Mouse (Mus musculus) midbrain, embryonic 14.5 days (tissue): ENCODE data around the gene Emc3. TPM values are rescaled to one million over a fixed set of nuclear protein-coding genes. Genes with fewer than 3 reads are reported as not detected.

Experiments used
- microRNA-seq: library from miRNA; unstranded; fragments of <30 nt; microRNA quantifications from one replicate; pipeline ENCODE4, GENCODE M21; 2016
- polyA plus RNA-seq: library from polyadenylated mRNA; unstranded; fragments of >200 nt; fragmentation: Nextera tagmentation; extraction: Ambion mirVana; gene quantifications from 2 replicates; pipeline ENCODE4 v1.2.1, GENCODE M21; 2014

Emc3 gene
- polyA plus RNA-seq, 1 experiment from 2014 or later: 100 TPM

Small RNA genes within 50 kb of the gene (microRNA-seq; reads per million reads assigned to microRNA genes)
- gene Gm23365: not detected

Other genes with a start within 250 kb of the Emc3 start
- gene Cpne9, start 249.3 kb downstream of the Emc3 start, polyA plus RNA-seq: 4.7 and 5.5 TPM in 2 replicates
- gene Brpf1, start 224.5 kb downstream of the Emc3 start, polyA plus RNA-seq: 15.6 and 22.8 TPM in 2 replicates
- gene Ogg1, start 204.7 kb downstream of the Emc3 start, polyA plus RNA-seq: 9.2 and 9.8 TPM in 2 replicates
- gene Camk1, start 187.7 kb downstream of the Emc3 start, polyA plus RNA-seq: 101 and 108 TPM in 2 replicates
- 72.2 and 81.9 TPM in 2 replicates for gene Tada3, start 153.8 kb downstream of the Emc3 start, polyA plus RNA-seq
- gene Arpc4, start 153.5 kb downstream of the Emc3 start, polyA plus RNA-seq: 234 and 394 TPM in 2 replicates
- gene Ttll3, start 142.4 kb downstream of the Emc3 start, polyA plus RNA-seq: 7.3 and 7.8 TPM in 2 replicates
- gene Rpusd3, start 112.3 kb downstream of the Emc3 start, polyA plus RNA-seq: 20.7 and 24.6 TPM in 2 replicates
- gene Cidec, start 95.9 kb downstream of the Emc3 start, polyA plus RNA-seq: not detected in 2 replicates
- 86.1 and 96.9 TPM in 2 replicates for gene Jagn1, start 89.1 kb downstream of the Emc3 start, polyA plus RNA-seq
- 0.09 TPM in 1 of 2 replicates, not detected in the other for gene Il17re, start 73.2 kb downstream of the Emc3 start, polyA plus RNA-seq
- gene Il17rc, start 60.2 kb downstream of the Emc3 start, polyA plus RNA-seq: 0.77 and 0.93 TPM in 2 replicates
- 49.7 and 51.1 TPM in 2 replicates for gene Creld1, start 48.4 kb downstream of the Emc3 start, polyA plus RNA-seq
- gene Prrt3, start 29.7 kb downstream of the Emc3 start, polyA plus RNA-seq: 8.2 and 10.6 TPM in 2 replicates
- gene Fancd2, start within 50 bp of the Emc3 start, polyA plus RNA-seq: 2.1 and 3.7 TPM in 2 replicates
- gene Fancd2os, start 69.1 kb upstream of the Emc3 start, polyA plus RNA-seq: not detected in 2 replicates
- gene Brk1, start 73.1 kb upstream of the Emc3 start, polyA plus RNA-seq: 258 and 280 TPM in 2 replicates
- gene Vhl, start 92.3 kb upstream of the Emc3 start, polyA plus RNA-seq: 74.8 and 85.2 TPM in 2 replicates
- 0.42 and 1.0 TPM in 2 replicates for gene Irak2, start 106.8 kb upstream of the Emc3 start, polyA plus RNA-seq
- gene Tatdn2, start 165.4 kb upstream of the Emc3 start, polyA plus RNA-seq: 2.1 and 3.3 TPM in 2 replicates
- gene Ghrl, start 188.2 kb upstream of the Emc3 start, polyA plus RNA-seq: 0.42 and 0.63 TPM in 2 replicates
- gene Sec13, start 209.1 kb upstream of the Emc3 start, polyA plus RNA-seq: 205 and 211 TPM in 2 replicates